Mouse (Mus musculus): ENCODE measurements around the gene Gpld1. TPM values are rescaled to one million over a fixed set of nuclear protein-coding genes. Genes with fewer than 3 reads are reported as not detected.
A peak's percentile ranks its signal among the peaks of the same experiment; 100 is the strongest.

Gene Gpld1
- polyA plus RNA-seq, 1 experiment: 0.04 TPM

GRCm38 (mm10) chr13:24976384-24976783 lies 33.4 kb downstream of the Gpld1 start:
- no peak for TF ChIP-seq E2F4 (IDR thresholded peaks at IDR 0.05; ENCODE audit: insufficient read depth)
- no peak for TF ChIP-seq REST (IDR thresholded peaks at IDR 0.05; ENCODE audit: insufficient read depth, insufficient read length)
- no peak for TF ChIP-seq TCF12 (IDR thresholded peaks at IDR 0.05; ENCODE audit: insufficient read depth, poor library complexity, severe bottlenecking)
- no peak for TF ChIP-seq USF1 (IDR thresholded peaks at IDR 0.05; ENCODE audit: low read depth)
- TF ChIP-seq POLR2AphosphoS2 (IDR thresholded peaks at IDR 0.05; ENCODE audit: insufficient read length, low read depth): no peak
- no peak for TF ChIP-seq MYOG (IDR thresholded peaks at IDR 0.05; ENCODE audit: control insufficient read depth in 1 of 3, insufficient read depth in 1 of 3, insufficient read length in 2 of 3, low read depth in 2 of 3)
- no peak for TF ChIP-seq MAX (IDR thresholded peaks at IDR 0.05; ENCODE audit: low read depth)
- no peak for TF ChIP-seq CEBPB (IDR thresholded peaks at IDR 0.05; ENCODE audit: insufficient read depth, poor library complexity, severe bottlenecking)
- no peak for TF ChIP-seq POLR2A (IDR thresholded peaks at IDR 0.05; ENCODE audit: insufficient read length, low read depth)
- no peaks in the 10 kb centered on the region for H3K79me2 ChIP-seq (ENCODE audit: control insufficient read depth, insufficient read depth)
- no peak overlapping the region for H3K4me2 ChIP-seq (ENCODE audit: low read depth)

DNA sequence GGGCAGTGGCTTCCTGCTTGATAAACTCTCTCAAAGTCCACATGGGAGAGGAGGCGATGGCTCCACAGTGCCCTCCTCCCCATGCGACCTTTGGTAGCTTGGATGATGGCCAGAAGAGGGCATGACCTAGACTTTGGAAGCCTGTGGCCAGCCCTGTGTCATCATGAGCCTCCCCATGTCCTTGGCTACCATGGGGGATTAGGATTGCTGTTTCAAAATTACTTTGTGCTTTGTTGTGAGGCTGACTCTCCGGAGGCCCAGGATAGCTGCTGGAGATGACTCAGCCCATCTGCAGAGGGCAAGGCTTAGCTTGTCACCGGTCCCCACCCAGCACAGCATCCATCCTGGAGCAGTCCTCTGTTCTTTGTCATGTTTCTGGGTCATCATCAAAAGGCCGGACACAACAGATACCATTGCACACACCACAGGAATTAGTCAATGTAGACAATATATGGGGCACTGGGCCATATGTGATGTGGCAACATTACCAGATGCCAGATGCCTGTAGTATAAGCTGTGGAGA lies 34.9 kb downstream of the Gpld1 start:
- Histone ChIP-seq H3ac (ENCODE audit: control insufficient read depth, insufficient read length) (no peak overlapping the region), H3K79me2 (ENCODE audit: control insufficient read depth, insufficient read depth) (no peaks in the 10 kb centered on the region), H3K4me2 (ENCODE audit: low read depth) (no peak overlapping the region), H3K27me3 (ENCODE audit: control insufficient read depth, insufficient read depth, insufficient read length) (no peaks in the 10 kb centered on the region), H3K36me3 (ENCODE audit: control insufficient read depth, insufficient read depth) (no peaks in the 10 kb centered on the region), H3K4me3 (no peak overlapping the region)
- TF ChIP-seq TCF12 (IDR thresholded peaks at IDR 0.05; ENCODE audit: insufficient read depth, poor library complexity, severe bottlenecking) (no peak), REST (IDR thresholded peaks at IDR 0.05; ENCODE audit: insufficient read depth, insufficient read length) (no peak), MAX (IDR thresholded peaks at IDR 0.05; ENCODE audit: low read depth) (no peak), MYOD1 (IDR thresholded peaks at IDR 0.05; ENCODE audit: control insufficient read depth in 1 of 3, insufficient read length in 2 of 3, low read depth in 2 of 3) (no peak), TCF3 (IDR thresholded peaks at IDR 0.05; ENCODE audit: insufficient read length, low read depth) (no peak), POLR2AphosphoS2 (IDR thresholded peaks at IDR 0.05; ENCODE audit: insufficient read length, low read depth) (no peak), E2F4 (IDR thresholded peaks at IDR 0.05; ENCODE audit: insufficient read depth) (no peak), CEBPB (IDR thresholded peaks at IDR 0.05; ENCODE audit: insufficient read depth, poor library complexity, severe bottlenecking) (no peak), USF1 (IDR thresholded peaks at IDR 0.05; ENCODE audit: low read depth) (no peak), MYOG (IDR thresholded peaks at IDR 0.05; ENCODE audit: control insufficient read depth in 1 of 3, insufficient read depth in 1 of 3, insufficient read length in 2 of 3, low read depth in 2 of 3) (no peak), SRF (IDR thresholded peaks at IDR 0.05; ENCODE audit: control insufficient read depth, insufficient read length, low read depth) (no peak), POLR2A (IDR thresholded peaks at IDR 0.05; ENCODE audit: insufficient read length, low read depth) (no peak)

More at GRCm38 (mm10) chr13:24976384-24976783, 33.4 kb downstream of the Gpld1 start:
- H3K4me3 ChIP-seq: no peak overlapping the region
- H3K27me3 ChIP-seq (ENCODE audit: control insufficient read depth, insufficient read depth, insufficient read length): no peaks in the 10 kb centered on the region
- H3K36me3 ChIP-seq (ENCODE audit: control insufficient read depth, insufficient read depth): no peaks in the 10 kb centered on the region
- H3ac ChIP-seq (ENCODE audit: control insufficient read depth, insufficient read length): no peak overlapping the region

GRCm38 (mm10) chr13:24981031-24981430 lies 38.1 kb downstream of the Gpld1 start:
- H3K36me3 ChIP-seq (ENCODE audit: control insufficient read depth, insufficient read depth): no peaks in the 10 kb centered on the region
- H3K4me2 ChIP-seq (ENCODE audit: low read depth): no peak overlapping the region
- no peak overlapping the region for H3ac ChIP-seq (ENCODE audit: control insufficient read depth, insufficient read length)
- H3K79me2 ChIP-seq (ENCODE audit: control insufficient read depth, insufficient read depth): no peaks in the 10 kb centered on the region
- H3K4me3 ChIP-seq: no peak overlapping the region
- no peaks in the 10 kb centered on the region for H3K27me3 ChIP-seq (ENCODE audit: control insufficient read depth, insufficient read depth, insufficient read length)
- TF ChIP-seq TCF3 (IDR thresholded peaks at IDR 0.05; ENCODE audit: insufficient read length, low read depth) (no peak), MAX (IDR thresholded peaks at IDR 0.05; ENCODE audit: low read depth) (no peak), E2F4 (IDR thresholded peaks at IDR 0.05; ENCODE audit: insufficient read depth) (no peak), POLR2AphosphoS2 (IDR thresholded peaks at IDR 0.05; ENCODE audit: insufficient read length, low read depth) (no peak), MYOG (IDR thresholded peaks at IDR 0.05; ENCODE audit: control insufficient read depth in 1 of 3, insufficient read depth in 1 of 3, insufficient read length in 2 of 3, low read depth in 2 of 3) (no peak), MYOD1 (IDR thresholded peaks at IDR 0.05; ENCODE audit: control insufficient read depth in 1 of 3, insufficient read length in 2 of 3, low read depth in 2 of 3) (no peak), CEBPB (IDR thresholded peaks at IDR 0.05; ENCODE audit: insufficient read depth, poor library complexity, severe bottlenecking) (no peak), USF1 (IDR thresholded peaks at IDR 0.05; ENCODE audit: low read depth) (no peak), SRF (IDR thresholded peaks at IDR 0.05; ENCODE audit: control insufficient read depth, insufficient read length, low read depth) (no peak)

DNA sequence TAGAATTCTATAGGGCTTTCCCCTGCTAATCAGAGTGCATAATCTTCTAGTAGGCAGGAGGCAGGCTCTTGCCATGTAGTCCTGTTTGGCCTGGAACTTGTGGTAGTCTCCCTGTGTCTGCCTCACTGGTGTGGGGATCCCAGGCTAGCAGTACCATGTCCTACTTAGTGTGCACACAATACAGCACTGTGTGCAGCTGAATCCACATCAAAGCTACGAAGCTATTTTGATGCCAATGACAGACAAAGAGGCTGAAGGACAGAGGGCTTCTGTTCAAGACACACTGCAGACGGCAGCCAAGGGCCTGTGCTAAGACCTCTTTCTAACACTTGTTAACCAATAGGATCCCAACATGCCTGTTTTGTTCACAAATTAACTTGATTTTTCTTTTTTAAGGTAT lies 42.5 kb downstream of the Gpld1 start:
- no peaks in the 10 kb centered on the region for H3K36me3 ChIP-seq (ENCODE audit: control insufficient read depth, insufficient read depth)
- no peak overlapping the region for H3K4me2 ChIP-seq (ENCODE audit: low read depth)
- TF ChIP-seq TCF3 (IDR thresholded peaks at IDR 0.05; ENCODE audit: insufficient read length, low read depth) (no peak), POLR2AphosphoS2 (IDR thresholded peaks at IDR 0.05; ENCODE audit: insufficient read length, low read depth) (peak; percentile 23)
- no peak overlapping the region for H3ac ChIP-seq (ENCODE audit: control insufficient read depth, insufficient read length)
- H3K27me3 ChIP-seq (ENCODE audit: control insufficient read depth, insufficient read depth, insufficient read length): no peaks in the 10 kb centered on the region
- no peaks in the 10 kb centered on the region for H3K79me2 ChIP-seq (ENCODE audit: control insufficient read depth, insufficient read depth)
- H3K4me3 ChIP-seq: no peak overlapping the region

- Histone ChIP-seq H3K79me2 (ENCODE audit: control insufficient read depth, insufficient read depth) (no peaks in the 10 kb centered on the region), H3K36me3 (ENCODE audit: control insufficient read depth, insufficient read depth) (peaks cover 7% of the 10 kb centered on the region), H3K27me3 (ENCODE audit: control insufficient read depth, insufficient read depth, insufficient read length) (no peaks in the 10 kb centered on the region), H3ac (ENCODE audit: control insufficient read depth, insufficient read length) (no peak overlapping the region), H3K4me2 (ENCODE audit: low read depth) (no peak overlapping the region), H3K4me3 (no peak overlapping the region)
- no peak for TF ChIP-seq MYOG (IDR thresholded peaks at IDR 0.05; ENCODE audit: control insufficient read depth in 1 of 3, insufficient read depth in 1 of 3, insufficient read length in 2 of 3, low read depth in 2 of 3)
- TF ChIP-seq MAX (IDR thresholded peaks at IDR 0.05; ENCODE audit: low read depth): no peak
Measured at GRCm38 (mm10) chr13:24988391-24988790, 45.4 kb downstream of the Gpld1 start.
